In the genomic region with DNA sequence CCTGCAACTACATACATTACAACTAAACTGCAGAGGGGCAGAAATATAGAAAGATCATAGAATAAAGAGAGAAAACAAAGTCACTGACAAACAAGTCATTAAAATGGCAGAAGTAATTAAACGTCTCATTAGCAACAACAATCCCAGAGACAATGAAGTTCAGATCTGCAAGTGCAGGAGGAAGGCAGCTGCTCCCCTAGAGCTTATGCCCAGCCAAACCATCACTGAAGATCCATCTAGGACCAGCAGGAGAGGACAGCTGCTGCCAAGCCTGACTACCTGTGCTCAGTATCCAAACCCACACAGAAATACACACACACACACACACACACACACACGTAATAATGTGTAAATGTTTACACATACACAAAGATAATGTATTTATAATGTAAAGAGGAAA, we compare ENCODE assay signal across 21 mouse cellular contexts.
"Had no signal": no experiment of that assay in that cellular context is flagged by ENCODE, and none has a peak within 500 bp of the region (broad histone marks: within the 10 kb centered on the region; RNA-seq: fewer than 3 reads in every experiment).

No protein-coding gene starts in this region.

- H3K4me2 ChIP-seq: liver, embryonic 12.5 days; lung, embryonic 14.5 days; midbrain, embryonic 12.5 days; neural tube, embryonic 12.5 days; stomach, embryonic 15.5 days had no signal

- DNase-seq: lung, adult 18-20 months; lung, embryonic 14.5 days; lung, postnatal 10 days; lung, postnatal 4 days; midbrain, embryonic 14.5 days; right cerebral cortex, adult 18-20 months; right cerebral cortex, postnatal 25 days; right cerebral cortex, postnatal 4 days; spleen, adult 18-20 months; thymus, adult 2 months; thymus, postnatal 25 days; thymus, postnatal 4 days had no signal

- ATAC-seq: liver, embryonic 12.5 days; midbrain, embryonic 16.5 days had no signal

- H3K4me3 ChIP-seq: liver, embryonic 12.5 days; midbrain, embryonic 10.5 days; midbrain, embryonic 12.5 days; myocyte; neural tube, embryonic 12.5 days; stomach, embryonic 15.5 days had no signal

- H3K27ac ChIP-seq: liver, embryonic 12.5 days; liver, embryonic 14.5 days; midbrain, embryonic 10.5 days; midbrain, embryonic 12.5 days; neural tube, embryonic 12.5 days; stomach, embryonic 15.5 days; stomach, postnatal 0 days had no signal

- H3K36me3 ChIP-seq: liver, embryonic 12.5 days; midbrain, embryonic 10.5 days; midbrain, embryonic 12.5 days; neural tube, embryonic 12.5 days; stomach, embryonic 15.5 days had no signal

- H3K27me3 ChIP-seq: liver, embryonic 12.5 days; midbrain, embryonic 12.5 days; neural tube, embryonic 12.5 days; stomach, embryonic 15.5 days had no signal

- H3K9ac ChIP-seq: liver, embryonic 12.5 days; liver, embryonic 14.5 days; lung, embryonic 14.5 days; midbrain, embryonic 12.5 days; neural tube, embryonic 12.5 days; stomach, embryonic 15.5 days had no signal

- H3K9me3 ChIP-seq: liver, embryonic 12.5 days; midbrain, embryonic 12.5 days; neural tube, embryonic 12.5 days; stomach, embryonic 15.5 days had no signal

- H3K4me1 ChIP-seq: liver, embryonic 12.5 days; midbrain, embryonic 10.5 days; neural tube, embryonic 12.5 days; stomach, embryonic 15.5 days had no signal
